In genomic region chr1:168473255-168474069, GRCm38 (mm10) we compare ENCODE assay signal across 10 mouse cellular contexts. TPM values are rescaled to one million over a fixed set of nuclear protein-coding genes. Genes with fewer than 3 reads are reported as not detected.
DNase-seq lines count a peak whose midpoint lies in the region; ATAC-seq lines count a peak whose summit lies in the region.
"Had no signal": no experiment of that assay in that cellular context is flagged by ENCODE, and none has a peak within 500 bp of the region (broad histone marks: within the 10 kb centered on the region; RNA-seq: fewer than 3 reads in every experiment).

No protein-coding gene starts in this region.

- H3K36me3 ChIP-seq in embryonic facial prominence, embryonic 10.5 days (replicated peaks) = no peaks in the 10 kb centered on the region
- H3K36me3 ChIP-seq in neural tube, embryonic 13.5 days = no peaks in the 10 kb centered on the region

- H3K4me3 ChIP-seq in embryonic facial prominence, embryonic 10.5 days = no peak overlapping the region
- H3K4me3 ChIP-seq in neural tube, embryonic 13.5 days = no peak overlapping the region

- intact Hi-C loops in heart, postnatal 14 days (cut with DNase I) = no loop called here

- no peaks in the 10 kb centered on the region for H3K27me3 ChIP-seq in embryonic facial prominence, embryonic 10.5 days (replicated peaks; ENCODE audit: low read depth, poor library complexity, severe bottlenecking)
- H3K27me3 ChIP-seq in neural tube, embryonic 13.5 days = no peaks in the 10 kb centered on the region

- peak; percentile 26 to 27 for DNase-seq in lung, adult 18-20 months
- DNase-seq in lung, postnatal 4 days = no peak
- DNase-seq in embryonic facial prominence, embryonic 10.5 days (ENCODE audit: low spot score) = peak; percentile 51
- DNase-seq in heart, postnatal 14 days = peak; percentile 13 to 41
- DNase-seq in thymus, postnatal 4 days = no peak
- DNase-seq in cerebellum, adult 11 months = no peak
- DNase-seq: kidney, adult 8-10 months; spleen, adult 18-20 months had no signal

- no peaks in the 10 kb centered on the region for H3K9me3 ChIP-seq in embryonic facial prominence, embryonic 10.5 days
- H3K9me3 ChIP-seq in neural tube, embryonic 13.5 days = no peaks in the 10 kb centered on the region

- ATAC-seq in neural tube, embryonic 13.5 days (ENCODE audit: low read depth) = peak; percentile 83

- WGBS in embryonic facial prominence, embryonic 10.5 days = 57% methylated on average over 12 of the region's 12 CpGs
- 21% methylated on average over 12 of the region's 12 CpGs for WGBS in neural tube, embryonic 13.5 days

- peaks cover 37% of the 10 kb centered on the region for H3K4me1 ChIP-seq in embryonic facial prominence, embryonic 10.5 days
- H3K4me1 ChIP-seq in neural tube, embryonic 13.5 days (replicated peaks) = peaks cover 39% of the 10 kb centered on the region

- H3K9ac ChIP-seq in neural tube, embryonic 13.5 days = no peak overlapping the region
- H3K9ac ChIP-seq: liver, embryonic 14.5 days had no signal

- peak overlapping the region; percentile 71 for H3K27ac ChIP-seq in embryonic facial prominence, embryonic 10.5 days (replicated peaks)
- H3K27ac ChIP-seq in neural tube, embryonic 13.5 days (replicated peaks) = peak overlapping the region; percentile 25
- H3K27ac ChIP-seq: liver, embryonic 14.5 days had no signal

- H3K4me2 ChIP-seq in neural tube, embryonic 13.5 days = peak overlapping the region; percentile 11

RNA-seq across cellular contexts. Expression of gene Pbx1, which starts 41.4 kb away (rescaled TPM):
- 37.2 and 41.6 TPM in 2 replicates for polyA plus RNA-seq in embryonic facial prominence, embryonic 10.5 days (2016; fragmentation: Nextera tagmentation; extraction: Ambion mirVana)
- total RNA-seq in heart, postnatal 14 days (2021) = 10 to 100 TPM; 54.2 to 63.0 TPM
- 34.4 and 37.0 TPM in 2 replicates for polyA plus RNA-seq in neural tube, embryonic 13.5 days (2015; fragmentation: Nextera tagmentation; extraction: Ambion mirVana)

Comparison
In these comparisons a context has a peak if more than half of its experiments do, and no peak if none do; other contexts are left out.
1. DNase-seq: peak in lung, adult 18-20 months (2 of 2), embryonic facial prominence, embryonic 10.5 days (single experiment) and heart, postnatal 14 days (2 of 2); none in lung, postnatal 4 days (0 of 2), thymus, postnatal 4 days (single experiment) and cerebellum, adult 11 months (single experiment).